Comparison of ENCODE assay signal across 8 mouse cellular contexts in the genomic region with DNA sequence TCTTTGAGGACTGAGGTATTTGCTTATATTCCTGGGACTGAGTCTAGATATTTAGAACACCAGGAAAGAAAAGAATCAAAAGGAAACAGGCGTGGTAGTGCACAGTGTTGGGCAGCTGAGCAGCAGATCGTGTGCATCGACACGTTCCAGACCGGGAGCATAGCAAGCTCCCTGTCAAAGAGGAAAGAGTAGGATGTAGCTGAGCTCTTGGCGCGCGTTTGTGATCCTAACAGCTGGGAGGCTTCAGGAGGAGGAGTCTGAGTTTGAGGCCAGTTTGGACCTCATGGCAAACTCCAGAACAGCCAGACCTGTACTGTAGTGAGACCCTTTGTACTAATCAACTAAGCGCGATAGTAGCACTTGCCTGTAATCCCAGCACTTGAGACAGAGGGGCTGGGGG. TPM values are rescaled to one million over a fixed set of nuclear protein-coding genes. Genes with fewer than 3 reads are reported as not detected.
DNase-seq lines count a peak whose midpoint lies in the region; ATAC-seq and TF ChIP-seq lines count a peak whose summit lies in the region.
"Had no signal": no experiment of that assay in that cellular context is flagged by ENCODE, and none has a peak within 500 bp of the region (broad histone marks: within the 10 kb centered on the region; RNA-seq: fewer than 3 reads in every experiment).

No protein-coding gene starts in this region.

- H3K36me3 ChIP-seq in neural tube, embryonic 13.5 days: peaks cover 47% of the 10 kb centered on the region
- peaks cover 45% of the 10 kb centered on the region for H3K36me3 ChIP-seq in intestine, embryonic 14.5 days (ENCODE audit: control insufficient read depth, insufficient read depth, low read length)
- H3K36me3 ChIP-seq in lung, embryonic 15.5 days: peaks cover 40% of the 10 kb centered on the region
- peaks cover 18% of the 10 kb centered on the region for H3K36me3 ChIP-seq in thymus, adult 2 months (ENCODE audit: control insufficient read depth, insufficient read depth, low read length)

- H3K9ac ChIP-seq in neural tube, embryonic 13.5 days: no peak overlapping the region
- H3K9ac ChIP-seq in intestine, embryonic 14.5 days (ENCODE audit: low read length): no peak overlapping the region
- H3K9ac ChIP-seq in lung, embryonic 15.5 days: no peak overlapping the region

- 0 out of 2 replicates have a peak, but pooled peaks cover 8% of the 10 kb centered on the region for H3K27me3 ChIP-seq in neural tube, embryonic 13.5 days
- no peaks in the 10 kb centered on the region for H3K27me3 ChIP-seq in intestine, embryonic 14.5 days (replicated peaks; ENCODE audit: control insufficient read depth, insufficient read depth, low read length)
- no peaks in the 10 kb centered on the region for H3K27me3 ChIP-seq in lung, embryonic 15.5 days
- no peaks in the 10 kb centered on the region for H3K27me3 ChIP-seq in thymus, adult 2 months (ENCODE audit: control insufficient read depth, insufficient read depth, low read length)

- H3K9me3 ChIP-seq in neural tube, embryonic 13.5 days: no peaks in the 10 kb centered on the region
- H3K9me3 ChIP-seq in intestine, embryonic 14.5 days (ENCODE audit: control insufficient read depth, low read length): no peaks in the 10 kb centered on the region
- H3K9me3 ChIP-seq in lung, embryonic 15.5 days: no peaks in the 10 kb centered on the region

- no peak for ATAC-seq in neural tube, embryonic 13.5 days (ENCODE audit: low read depth)
- 0 out of 2 replicates have a peak, but pooled peaks have one; percentile 33 for ATAC-seq in intestine, embryonic 14.5 days (replicated peaks; ENCODE audit: low FRiP score, low TSS enrichment, low read depth)
- peak; percentile 62 for ATAC-seq in lung, embryonic 15.5 days (ENCODE audit: borderline replicate concordance, extremely low read depth, low FRiP score, low TSS enrichment)

- no peak for DNase-seq in neural tube, embryonic 10.5 days (ENCODE audit: extremely low spot score, low spot score)
- peak; percentile 72 for DNase-seq in intestine, embryonic 14.5 days (ENCODE audit: low spot score)
- no peak for DNase-seq in thymus, adult 2 months
- DNase-seq in T-cell, adult 2 months (ENCODE audit: low spot score): no peak
- DNase-seq in adrenal gland, adult (ENCODE audit: inconsistent age in 2 of 2, low spot score in 1 of 2): no peak

- 90% methylated on average over 10 of the region's 10 CpGs for WGBS in neural tube, embryonic 13.5 days
- WGBS in intestine, embryonic 14.5 days: 46% methylated on average over 10 of the region's 10 CpGs
- WGBS in lung, embryonic 15.5 days: 40% methylated on average over 10 of the region's 10 CpGs
- 95% methylated on average over 10 of the region's 10 CpGs for WGBS in thymus, adult 2 months

- H3K4me3 ChIP-seq in neural tube, embryonic 13.5 days: no peak overlapping the region
- H3K4me3 ChIP-seq in intestine, embryonic 14.5 days (ENCODE audit: low read depth, low read length): no peak overlapping the region
- H3K4me3 ChIP-seq in lung, embryonic 15.5 days: peak overlapping the region; percentile 90; the same call in 1 of the 2 replicates
- H3K4me3 ChIP-seq in thymus, adult 2 months (ENCODE audit: control insufficient read depth, insufficient read depth, low read length): no peak overlapping the region

- peaks cover 21% of the 10 kb centered on the region for H3K4me1 ChIP-seq in neural tube, embryonic 13.5 days (replicated peaks)
- peaks cover 19% of the 10 kb centered on the region for H3K4me1 ChIP-seq in intestine, embryonic 14.5 days (replicated peaks; ENCODE audit: control insufficient read depth, insufficient read depth, low read length)
- peaks cover 21% of the 10 kb centered on the region for H3K4me1 ChIP-seq in lung, embryonic 15.5 days
- peaks cover 11% of the 10 kb centered on the region for H3K4me1 ChIP-seq in thymus, adult 2 months (replicated peaks; ENCODE audit: control insufficient read depth, insufficient read depth, low read length)

- TF ChIP-seq CTCF in thymus, adult 2 months (IDR thresholded peaks at IDR 0.05; ENCODE audit: borderline replicate concordance, control insufficient read depth, extremely low read depth, insufficient read depth, low read length, poor library complexity): no peak

- no peak overlapping the region for H3K27ac ChIP-seq in neural tube, embryonic 13.5 days (replicated peaks)
- H3K27ac ChIP-seq in intestine, embryonic 14.5 days (ENCODE audit: low read depth): peak overlapping the region; percentile 98
- peak overlapping the region; percentile 99 for H3K27ac ChIP-seq in lung, embryonic 15.5 days
- no peak overlapping the region for H3K27ac ChIP-seq in thymus, adult 2 months (ENCODE audit: control insufficient read depth, insufficient read depth, low read length)

- H3K4me2 ChIP-seq in neural tube, embryonic 13.5 days: peak overlapping the region; percentile 93; the same call in 1 of the 2 replicates
- peak overlapping the region; percentile 91 for H3K4me2 ChIP-seq in intestine, embryonic 14.5 days (ENCODE audit: low read length)
- peak overlapping the region; percentile 74 for H3K4me2 ChIP-seq in lung, embryonic 15.5 days

- no peak for TF ChIP-seq POLR2A in thymus, adult 2 months (IDR thresholded peaks at IDR 0.05; ENCODE audit: control insufficient read depth, extremely low read depth, insufficient read depth, low read length, poor library complexity)

RNA-seq across cellular contexts. Expression of a gene that starts 0.8 kb away (rescaled TPM):
- polyA plus RNA-seq in neural tube, embryonic 13.5 days (2015; fragmentation: Nextera tagmentation; extraction: Ambion mirVana): 68.4 and 86.4 TPM in 2 replicates
- polyA plus RNA-seq in intestine, embryonic 14.5 days (2014; fragmentation: Nextera tagmentation; extraction: Ambion mirVana): 59.9 and 60.7 TPM in 2 replicates
- 67.2 and 75.3 TPM in 2 replicates for polyA plus RNA-seq in lung, embryonic 15.5 days (2015; fragmentation: Nextera tagmentation; extraction: Ambion mirVana)
- polyA plus RNA-seq in thymus, adult 2 months (2012; rRNA removed): 16.9 and 21.0 TPM in 2 replicates

RNA-seq across cellular contexts. Expression of a gene that starts 1.9 kb away (rescaled TPM):
- 55.3 and 57.0 TPM in 2 replicates for polyA plus RNA-seq in neural tube, embryonic 13.5 days (2015; fragmentation: Nextera tagmentation; extraction: Ambion mirVana)
- polyA plus RNA-seq in intestine, embryonic 14.5 days (2014; fragmentation: Nextera tagmentation; extraction: Ambion mirVana): 43.9 and 49.7 TPM in 2 replicates
- polyA plus RNA-seq in lung, embryonic 15.5 days (2015; fragmentation: Nextera tagmentation; extraction: Ambion mirVana): 56.6 and 60.4 TPM in 2 replicates
- polyA plus RNA-seq in thymus, adult 2 months (2012; rRNA removed): 39.6 and 40.2 TPM in 2 replicates

RNA-seq across cellular contexts. Expression of a gene that starts 17.3 kb away (rescaled TPM):
- polyA plus RNA-seq in neural tube, embryonic 13.5 days (2015; fragmentation: Nextera tagmentation; extraction: Ambion mirVana): 20.9 and 21.6 TPM in 2 replicates
- 32.3 and 33.7 TPM in 2 replicates for polyA plus RNA-seq in intestine, embryonic 14.5 days (2014; fragmentation: Nextera tagmentation; extraction: Ambion mirVana)
- 66.9 and 74.4 TPM in 2 replicates for polyA plus RNA-seq in lung, embryonic 15.5 days (2015; fragmentation: Nextera tagmentation; extraction: Ambion mirVana)
- 16.1 and 33.7 TPM in 2 replicates for polyA plus RNA-seq in thymus, adult 2 months (2012; rRNA removed)

RNA-seq across cellular contexts. Expression of a gene that starts 25.9 kb away (rescaled TPM):
- polyA plus RNA-seq in neural tube, embryonic 13.5 days (2015; fragmentation: Nextera tagmentation; extraction: Ambion mirVana): not detected in 2 replicates
- polyA plus RNA-seq in intestine, embryonic 14.5 days (2014; fragmentation: Nextera tagmentation; extraction: Ambion mirVana): not detected in 2 replicates
- polyA plus RNA-seq in lung, embryonic 15.5 days (2015; fragmentation: Nextera tagmentation; extraction: Ambion mirVana): not detected in 2 replicates
- polyA plus RNA-seq in thymus, adult 2 months (2012; rRNA removed): not detected in 2 replicates
- polyA plus RNA-seq: neural tube, embryonic 11.5 days had no signal

RNA-seq across cellular contexts. Expression of a gene that starts 28.2 kb away (rescaled TPM):
- 68.3 and 80.2 TPM in 2 replicates for polyA plus RNA-seq in neural tube, embryonic 13.5 days (2015; fragmentation: Nextera tagmentation; extraction: Ambion mirVana)
- polyA plus RNA-seq in intestine, embryonic 14.5 days (2014; fragmentation: Nextera tagmentation; extraction: Ambion mirVana): 51.6 and 53.5 TPM in 2 replicates
- 61.9 and 68.5 TPM in 2 replicates for polyA plus RNA-seq in lung, embryonic 15.5 days (2015; fragmentation: Nextera tagmentation; extraction: Ambion mirVana)
- 318 and 335 TPM in 2 replicates for polyA plus RNA-seq in thymus, adult 2 months (2012; rRNA removed)

Comparison
In these comparisons a context has a peak if more than half of its experiments do, and no peak if none do; other contexts are left out.
1. H3K27ac ChIP-seq: peak in intestine, embryonic 14.5 days (single experiment) and lung, embryonic 15.5 days (single experiment); none in neural tube, embryonic 13.5 days (single experiment) and thymus, adult 2 months (single experiment).
2. Peak in every context shown above with its lines, with median percentiles within 50 percentile points of each other: H3K4me2 ChIP-seq.